Mouse (Mus musculus) brain, embryonic 14.5 days (tissue): ENCODE data around the gene Gtf2e1.

Source experiments
- CTCF ChIP-seq: fragments of 200-500 bp; IDR thresholded peaks from 2 replicates; pipeline ENCODE4 v1.5.1; 2012; ENCODE audit warnings: inconsistent platforms, mild to moderate bottlenecking, moderate library complexity, borderline replicate concordance; ENCODE audit not compliant: insufficient read depth, insufficient read length; ENCODE audit errors: extremely low read depth
- POLR2A ChIP-seq: fragments of 200-500 bp; IDR thresholded peaks from 2 replicates; pipeline ENCODE4 v1.6.1; 2012; ENCODE audit warnings: mild to moderate bottlenecking, inconsistent platforms, borderline replicate concordance; ENCODE audit not compliant: poor library complexity, insufficient read depth, insufficient read length, severe bottlenecking; ENCODE audit errors: extremely low read depth

- TF ChIP-seq CTCF (no peak), POLR2A (no peak)
Measured at GRCm38 (mm10) chr16:37518662-37519061, 20.9 kb downstream of the Gtf2e1 start.
